In genomic region chrX:163720597-163720996, GRCm38 (mm10) we compare ENCODE assay signal across 19 mouse cellular contexts. TPM values are rescaled to one million over a fixed set of nuclear protein-coding genes. Genes with fewer than 3 reads are reported as not detected.
"Had no signal": no experiment of that assay in that cellular context is flagged by ENCODE, and none has a peak within 500 bp of the region (broad histone marks: within the 10 kb centered on the region; RNA-seq: fewer than 3 reads in every experiment).

No protein-coding gene starts in this region.

- H3K4me1 ChIP-seq: lung, embryonic 15.5 days; megakaryocyte, embryonic 14.5 days; neural tube, embryonic 12.5 days; stomach, embryonic 15.5 days had no signal

- H3K27me3 ChIP-seq: lung, embryonic 15.5 days; neural tube, embryonic 12.5 days; stomach, embryonic 15.5 days had no signal

- DNase-seq: lung, adult 2 months; lung, postnatal 14 days; lung, postnatal 36 days; right cerebral cortex, postnatal 14 days; thymus, adult 2 months; thymus, postnatal 25 days; thymus, postnatal 4 days had no signal

- H3K4me2 ChIP-seq: lung, embryonic 15.5 days; midbrain, embryonic 11.5 days; midbrain, embryonic 13.5 days; midbrain, embryonic 15.5 days; neural tube, embryonic 12.5 days; stomach, embryonic 15.5 days had no signal

- H3K27ac ChIP-seq: lung, embryonic 15.5 days; macrophage; midbrain, embryonic 13.5 days; midbrain, embryonic 15.5 days; neural tube, embryonic 12.5 days; stomach, embryonic 15.5 days; stomach, postnatal 0 days had no signal

- H3K4me3 ChIP-seq: lung, embryonic 15.5 days; megakaryocyte, embryonic 14.5 days; midbrain, embryonic 13.5 days; midbrain, embryonic 15.5 days; neural tube, embryonic 12.5 days; stomach, embryonic 15.5 days had no signal

- H3K9ac ChIP-seq: lung, embryonic 15.5 days; midbrain, embryonic 13.5 days; midbrain, embryonic 15.5 days; neural tube, embryonic 12.5 days; stomach, embryonic 15.5 days had no signal

- ATAC-seq: lung, postnatal 0 days; midbrain, embryonic 13.5 days; midbrain, embryonic 15.5 days had no signal

- H3K9me3 ChIP-seq: lung, embryonic 15.5 days; megakaryocyte, embryonic 14.5 days; midbrain, embryonic 13.5 days; midbrain, embryonic 15.5 days; neural tube, embryonic 12.5 days; stomach, embryonic 15.5 days had no signal

- H3K36me3 ChIP-seq: lung, embryonic 15.5 days; midbrain, embryonic 13.5 days; midbrain, embryonic 15.5 days; neural tube, embryonic 12.5 days; stomach, embryonic 15.5 days had no signal

RNA-seq across cellular contexts. Expression of gene Rnf138rt1, which starts 40.5 kb away (rescaled TPM):
- polyA plus RNA-seq: liver, embryonic 16.5 days; lung, embryonic 15.5 days; macrophage; spleen, adult 2 months; thymus, adult 2 months had no signal
